Mouse (Mus musculus) midbrain, embryonic 12.5 days (tissue): ENCODE measurements around the gene Qrich2. TPM values are rescaled to one million over a fixed set of nuclear protein-coding genes. Genes with fewer than 3 reads are reported as not detected.

Experiments
- ATAC-seq: fragments of 200-750 bp; cut with Nextera tagmentation; 2 replicates; pipeline ENCODE4 v1.8.0; 2017; ENCODE audit warnings: low read depth, moderate TSS enrichment, moderate library complexity; ENCODE audit not compliant: low FRiP score
- H3K27ac ChIP-seq: fragments of 300-500 bp; sonication (generic); replicated peaks from 2 replicates; pipeline ENCODE4 v1.5.1; 2016; ENCODE audit warnings: mild to moderate bottlenecking
- H3K27me3 ChIP-seq: fragments of 300-500 bp; sonication (generic); 2 replicates; pipeline ENCODE4 v1.6.1; 2016; ENCODE audit warnings: mild to moderate bottlenecking
- H3K36me3 ChIP-seq: fragments of 300-500 bp; sonication (generic); 2 replicates; pipeline ENCODE4 v1.6.1; 2016
- H3K4me1 ChIP-seq: fragments of 300-500 bp; sonication (generic); 2 replicates; pipeline ENCODE4 v1.6.1; 2016
- H3K4me2 ChIP-seq: fragments of 300-500 bp; sonication (generic); replicated peaks from 2 replicates; pipeline ENCODE4 v1.6.1; 2016; ENCODE audit warnings: mild to moderate bottlenecking, moderate library complexity
- H3K4me3 ChIP-seq: fragments of 300-500 bp; sonication (generic); 2 replicates; pipeline ENCODE4 v1.5.1; 2016; ENCODE audit warnings: mild to moderate bottlenecking
- H3K9ac ChIP-seq: fragments of 300-500 bp; sonication (generic); replicated peaks from 2 replicates; pipeline ENCODE4 v1.6.1; 2016; ENCODE audit warnings: mild to moderate bottlenecking, moderate library complexity
- H3K9me3 ChIP-seq: fragments of 300-500 bp; sonication (generic); 2 replicates; pipeline ENCODE4 v1.6.1; 2016; ENCODE audit warnings: mild to moderate bottlenecking
- WGBS: fragments of 180-500 bp; shearing (Covaris S2); methylation state at CpG from one replicate; pipeline ENCODE4 v1.1.7; 2016; 5-methylcytosine and 5-hydroxymethylcytosine counted together
- polyA plus RNA-seq: library from polyadenylated mRNA; unstranded; fragments of >200 nt; fragmentation: Nextera tagmentation; extraction: Ambion mirVana; gene quantifications from 2 replicates; pipeline ENCODE4 v1.2.1, GENCODE M21; 2016

Qrich2 gene
- not detected in 2 replicates for polyA plus RNA-seq

- Histone ChIP-seq H3K4me1 (peaks cover 4% of the 10 kb centered on the region; the same call in 1 of the 2 replicates), H3K36me3 (peaks cover 16% of the 10 kb centered on the region), H3K27me3 (no peaks in the 10 kb centered on the region; the same call in 1 of the 2 replicates), H3K4me2 (no peak within 1 kb of the TSS), H3K4me3 (no peak within 1 kb of the TSS), H3K9ac (no peak within 1 kb of the TSS), H3K9me3 (no peaks in the 10 kb centered on the region), H3K27ac (no peak within 1 kb of the TSS)
- WGBS: 67% methylated on average over 20 of the region's 20 CpGs
- no peak for ATAC-seq
Observed at GRCm38 (mm10) chr11:116466141-116466540, at the start of gene Qrich2. Gene Qrich2 (minus strand): TSS chr11:116466241.

- no peak overlapping the region for H3K9ac ChIP-seq
- H3K4me1 ChIP-seq: peaks cover 6% of the 10 kb centered on the region; the same call in 1 of the 2 replicates
- no peak overlapping the region for H3K27ac ChIP-seq
- peak overlapping the region; percentile 43 for H3K4me2 ChIP-seq
- 13% methylated on average over 24 of the region's 24 CpGs for WGBS
- H3K9me3 ChIP-seq: no peaks in the 10 kb centered on the region
- H3K27me3 ChIP-seq: peaks cover 20% of the 10 kb centered on the region
- H3K36me3 ChIP-seq: no peaks in the 10 kb centered on the region
- ATAC-seq: no peak
- peak overlapping the region; percentile 14; the same call in 1 of the 2 replicates for H3K4me3 ChIP-seq
Observed at GRCm38 (mm10) chr11:116515330-116516020, 49.4 kb upstream of the Qrich2 start.

GRCm38 (mm10) chr11:116513531-116514038 is 47.5 kb upstream of the Qrich2 start:
- ATAC-seq: no peak
- Histone ChIP-seq H3K27me3 (peaks cover 20% of the 10 kb centered on the region), H3K9me3 (no peaks in the 10 kb centered on the region), H3K4me3 (no peak overlapping the region), H3K27ac (no peak overlapping the region), H3K4me1 (peaks cover 6% of the 10 kb centered on the region; the same call in 1 of the 2 replicates), H3K9ac (no peak overlapping the region), H3K4me2 (no peak overlapping the region), H3K36me3 (no peaks in the 10 kb centered on the region)
- 83% methylated on average over 4 of the region's 4 CpGs for WGBS

GRCm38 (mm10) chr11:116512987-116513386 is 46.9 kb upstream of the Qrich2 start:
- Histone ChIP-seq H3K4me1 (peaks cover 6% of the 10 kb centered on the region; the same call in 1 of the 2 replicates), H3K9ac (no peak overlapping the region), H3K27ac (no peak overlapping the region), H3K4me2 (no peak overlapping the region), H3K9me3 (no peaks in the 10 kb centered on the region), H3K4me3 (no peak overlapping the region), H3K36me3 (no peaks in the 10 kb centered on the region), H3K27me3 (peaks cover 18% of the 10 kb centered on the region)
- WGBS: 82% methylated on average over 6 of the region's 6 CpGs
- ATAC-seq: no peak

- Histone ChIP-seq H3K27me3 (peaks cover 14% of the 10 kb centered on the region), H3K9ac (no peak overlapping the region), H3K4me2 (no peak overlapping the region), H3K36me3 (no peaks in the 10 kb centered on the region), H3K4me1 (peaks cover 6% of the 10 kb centered on the region; the same call in 1 of the 2 replicates), H3K4me3 (no peak overlapping the region), H3K9me3 (no peaks in the 10 kb centered on the region), H3K27ac (no peak overlapping the region)
- WGBS: 93% methylated on average over 7 of the region's 7 CpGs
- no peak for ATAC-seq
Observed at GRCm38 (mm10) chr11:116512154-116512553, 46.1 kb upstream of the Qrich2 start.

- Histone ChIP-seq H3K36me3 (no peaks in the 10 kb centered on the region), H3K4me3 (no peak overlapping the region), H3K27me3 (peaks cover 14% of the 10 kb centered on the region), H3K4me1 (peaks cover 6% of the 10 kb centered on the region; the same call in 1 of the 2 replicates), H3K4me2 (no peak overlapping the region), H3K9ac (no peak overlapping the region), H3K9me3 (no peaks in the 10 kb centered on the region), H3K27ac (no peak overlapping the region)
- ATAC-seq: no peak
- 68% methylated on average over 7 of the region's 7 CpGs for WGBS
Observed at GRCm38 (mm10) chr11:116511301-116511868, 45.3 kb upstream of the Qrich2 start.

- Histone ChIP-seq H3K27me3 (0 out of 2 replicates have a peak, but pooled peaks cover 3% of the 10 kb centered on the region), H3K4me3 (no peak overlapping the region), H3K4me2 (no peak overlapping the region), H3K36me3 (no peaks in the 10 kb centered on the region), H3K27ac (no peak overlapping the region), H3K4me1 (no peaks in the 10 kb centered on the region), H3K9me3 (no peaks in the 10 kb centered on the region), H3K9ac (no peak overlapping the region)
- 66% methylated on average over 2 of the region's 2 CpGs for whole genome bisulfite sequencing
- no peak for ATAC-seq
Observed at GRCm38 (mm10) chr11:116508689-116509088, 42.6 kb upstream of the Qrich2 start.

- 83% methylated on average over 17 of the region's 17 CpGs for WGBS
- Histone ChIP-seq H3K4me3 (no peak overlapping the region), H3K4me1 (0 out of 2 replicates have a peak, but pooled peaks cover 2% of the 10 kb centered on the region), H3K4me2 (no peak overlapping the region), H3K27ac (no peak overlapping the region), H3K36me3 (no peaks in the 10 kb centered on the region), H3K27me3 (no peaks in the 10 kb centered on the region), H3K9ac (no peak overlapping the region), H3K9me3 (no peaks in the 10 kb centered on the region)
- no peak for ATAC-seq
Observed at GRCm38 (mm10) chr11:116506151-116506875, 40.3 kb upstream of the Qrich2 start.

- no peak overlapping the region for H3K4me2 ChIP-seq
- 76% methylated on average over 5 of the region's 5 CpGs for WGBS
- no peaks in the 10 kb centered on the region for H3K27me3 ChIP-seq
- no peak for ATAC-seq
- H3K36me3 ChIP-seq: no peaks in the 10 kb centered on the region
- no peaks in the 10 kb centered on the region for H3K9me3 ChIP-seq
- no peak overlapping the region for H3K4me3 ChIP-seq
- H3K4me1 ChIP-seq: 0 out of 2 replicates have a peak, but pooled peaks cover 5% of the 10 kb centered on the region
- H3K27ac ChIP-seq: no peak overlapping the region
- H3K9ac ChIP-seq: no peak overlapping the region
Observed at GRCm38 (mm10) chr11:116505573-116505972, 39.5 kb upstream of the Qrich2 start.

- no peak overlapping the region for H3K4me3 ChIP-seq
- H3K4me1 ChIP-seq: 0 out of 2 replicates have a peak, but pooled peaks cover 5% of the 10 kb centered on the region
- no peak for ATAC-seq
- 92% methylated on average over 17 of the region's 17 CpGs for WGBS
- H3K4me2 ChIP-seq: no peak overlapping the region
- H3K9me3 ChIP-seq: no peaks in the 10 kb centered on the region
- no peaks in the 10 kb centered on the region for H3K36me3 ChIP-seq
- H3K27ac ChIP-seq: no peak overlapping the region
- no peaks in the 10 kb centered on the region for H3K27me3 ChIP-seq
- no peak overlapping the region for H3K9ac ChIP-seq
Observed at GRCm38 (mm10) chr11:116504516-116504915, 38.5 kb upstream of the Qrich2 start.

GRCm38 (mm10) chr11:116501005-116501746 is 35.1 kb upstream of the Qrich2 start:
- Histone ChIP-seq H3K4me2 (no peak overlapping the region), H3K4me3 (no peak overlapping the region), H3K27me3 (no peaks in the 10 kb centered on the region), H3K4me1 (0 out of 2 replicates have a peak, but pooled peaks cover 5% of the 10 kb centered on the region), H3K9me3 (0 out of 2 replicates have a peak, but pooled peaks cover 4% of the 10 kb centered on the region), H3K27ac (no peak overlapping the region), H3K36me3 (no peaks in the 10 kb centered on the region), H3K9ac (no peak overlapping the region)
- 32% methylated on average over 7 of the region's 7 CpGs for WGBS
- ATAC-seq: no peak
